Mouse (Mus musculus) CD4-positive naive resting alpha-beta T cell, adult 76 days (primary cell): Measurements from ENCODE around the gene Adh4. TPM values are rescaled to one million over a fixed set of nuclear protein-coding genes. Genes with fewer than 3 reads are reported as not detected.

Experiments used
- total RNA-seq: library from RNA; stranded (reverse); gene quantifications from one replicate; pipeline ENCODE4 v1.2.4, GENCODE M21; 2023

Gene Adh4
- total RNA-seq, result not detected

GRCm38 (mm10) chr3:138415121-138415690, at the start of gene Adh4:
TSS of gene Adh4 (plus strand) at chr3:138415466.

DNA sequence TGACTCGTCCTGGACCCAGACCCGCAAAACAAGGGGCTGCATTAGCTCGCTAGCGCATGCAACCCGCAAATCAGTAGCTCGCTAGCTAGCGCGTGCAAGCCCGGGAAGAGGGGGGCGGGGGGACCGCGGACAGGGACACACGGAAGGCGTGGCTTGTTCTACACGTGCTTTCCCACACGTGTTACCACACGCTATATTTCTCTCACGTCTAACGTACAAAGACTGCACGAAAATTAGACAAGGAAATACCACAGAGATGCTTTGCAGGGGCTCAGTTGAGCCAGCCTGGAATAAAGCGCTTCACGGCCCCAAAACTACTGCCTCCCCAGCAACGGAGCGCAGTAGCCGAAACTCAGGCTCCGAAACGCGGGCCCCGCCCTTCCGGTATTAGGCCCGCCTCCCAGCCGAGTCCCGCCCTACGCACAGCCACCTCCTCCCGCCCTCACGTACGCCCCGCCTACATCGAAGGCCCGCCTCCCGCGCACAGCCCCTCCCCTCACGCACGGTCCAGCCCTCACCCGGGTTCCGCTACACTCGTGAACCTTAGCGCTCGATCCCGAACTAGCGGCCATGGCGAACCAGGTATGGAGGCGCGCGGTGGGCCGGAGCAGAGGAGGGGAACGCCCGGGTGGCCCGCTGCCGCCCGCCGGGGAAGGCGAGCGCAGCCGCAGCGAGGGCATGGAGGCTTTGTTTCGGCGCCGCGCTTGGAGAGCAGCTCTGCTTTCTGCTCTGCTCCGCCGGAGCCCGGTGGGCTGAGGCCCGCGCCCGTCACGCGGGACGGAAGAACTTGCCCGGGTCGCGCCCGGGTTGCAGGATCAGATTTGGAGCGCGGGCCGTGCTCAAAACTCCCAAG, 27.6 kb downstream of the Adh4 start, which contains the start of gene Adh5:
Gene Adh5 (plus strand): TSS at position 482 of the 853 bp plus-strand sequence.

Other genes starting within 250 kb of the Adh4 start
- not detected for gene 4930579F01Rik, start 221.6 kb upstream of the Adh4 start, total RNA-seq
- gene Adh7, start 197.7 kb upstream of the Adh4 start, total RNA-seq, result not detected
- 8.4 TPM for gene Adh1, start 154.5 kb upstream of the Adh4 start, total RNA-seq
- gene Adh6a, start 102.2 kb upstream of the Adh4 start, total RNA-seq, result not detected
- gene Adh6b, start 73.7 kb upstream of the Adh4 start, total RNA-seq, result not detected
- gene Adh5, start 27.6 kb downstream of the Adh4 start, total RNA-seq, result 73.0 TPM
- gene Metap1, start 74.0 kb downstream of the Adh4 start, total RNA-seq, result 50.6 TPM
- 70.9 TPM for gene Eif4e, start 110.7 kb downstream of the Adh4 start, total RNA-seq